ENCODE assay signal across 9 mouse cellular contexts in the genomic region with DNA sequence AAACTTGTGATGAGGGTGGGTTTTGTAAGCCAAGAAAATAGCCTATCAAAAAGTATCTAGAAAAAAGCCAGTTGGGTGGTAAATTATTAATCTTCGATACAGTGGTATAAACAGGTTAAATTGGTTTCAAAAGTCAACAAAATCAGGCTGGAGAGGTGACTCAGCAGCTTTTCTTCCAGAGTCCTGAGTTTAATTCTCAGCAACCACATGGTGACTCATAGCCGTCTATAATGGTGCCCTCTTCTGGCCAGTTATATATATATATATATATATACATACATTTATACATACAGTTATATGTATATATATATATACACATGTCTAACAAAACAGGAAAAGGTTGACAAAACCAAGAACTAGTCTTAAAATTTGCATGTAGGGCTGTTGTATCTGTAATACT. TPM values are rescaled to one million over a fixed set of nuclear protein-coding genes. Genes with fewer than 3 reads are reported as not detected.
DNase-seq lines count a peak whose midpoint lies in the region; ATAC-seq and TF ChIP-seq lines count a peak whose summit lies in the region.
"Had no signal": no experiment of that assay in that cellular context is flagged by ENCODE, and none has a peak within 500 bp of the region (broad histone marks: within the 10 kb centered on the region; RNA-seq: fewer than 3 reads in every experiment).

No protein-coding gene starts in this region.

- peak; percentile 57 to 74 for DNase-seq in kidney, adult 8-10 months
- DNase-seq in kidney, adult 18-20 months, result no peak
- DNase-seq in ES-E14 (ENCODE audit: low read depth, low spot score), result no peak
- DNase-seq in fibroblast of lung, adult 2 months (ENCODE audit: low read depth), result peak; percentile 26
- DNase-seq in cerebellum, adult 9-11 months, result no peak
- DNase-seq in left cerebral cortex, postnatal 14 days (ENCODE audit: low spot score in 2 of 2), result no peak
- no peak for DNase-seq in hindbrain, embryonic 14.5 days (ENCODE audit: low spot score)

- H3K9me3 ChIP-seq in ES-E14 (ENCODE audit: control insufficient read depth, insufficient read depth, low read depth, low read length), result no peaks in the 10 kb centered on the region
- H3K9me3 ChIP-seq in liver, embryonic 16.5 days (replicated peaks; ENCODE audit: control insufficient read depth, low read length), result no peaks in the 10 kb centered on the region
- H3K9me3 ChIP-seq in hindbrain, embryonic 14.5 days (ENCODE audit: control insufficient read depth, low read length), result no peaks in the 10 kb centered on the region
- H3K9me3 ChIP-seq: neural tube, embryonic 15.5 days had no signal

- no peak overlapping the region for H3K4me2 ChIP-seq in liver, embryonic 16.5 days (ENCODE audit: low read depth, low read length)
- no peak overlapping the region for H3K4me2 ChIP-seq in hindbrain, embryonic 14.5 days (replicated peaks)
- H3K4me2 ChIP-seq: neural tube, embryonic 15.5 days had no signal

- H3K9ac ChIP-seq in ES-E14 (ENCODE audit: insufficient read depth, low read depth, low read length, poor library complexity, severe bottlenecking), result no peak overlapping the region
- H3K9ac ChIP-seq in liver, embryonic 16.5 days (ENCODE audit: low read depth, low read length), result no peak overlapping the region
- H3K9ac ChIP-seq in hindbrain, embryonic 14.5 days, result no peak overlapping the region
- H3K9ac ChIP-seq: neural tube, embryonic 15.5 days had no signal

- intact Hi-C loops in left cerebral cortex, postnatal 14 days (cut with DNase I), result no loop called here

- H3K4me1 ChIP-seq in ES-E14 (ENCODE audit: control insufficient read depth in 2 of 2, insufficient read depth in 2 of 2, low read length in 2 of 2, poor library complexity in 1 of 2), result no peaks in the 10 kb centered on the region
- no peaks in the 10 kb centered on the region for H3K4me1 ChIP-seq in liver, embryonic 16.5 days (ENCODE audit: control insufficient read depth, low read depth, low read length)
- H3K4me1 ChIP-seq in hindbrain, embryonic 14.5 days (replicated peaks; ENCODE audit: control insufficient read depth, insufficient read depth, low read length), result no peaks in the 10 kb centered on the region
- H3K4me1 ChIP-seq: neural tube, embryonic 15.5 days had no signal

- ATAC-seq in liver, embryonic 16.5 days (ENCODE audit: low read depth), result peak; percentile 69
- ATAC-seq in hindbrain, embryonic 14.5 days (ENCODE audit: low FRiP score), result no peak

- WGBS in liver, embryonic 16.5 days (ENCODE audit: insufficient replicate concordance), result 31% methylated on average over 2 of the region's 2 CpGs
- WGBS in hindbrain, embryonic 14.5 days, result 73% methylated on average over 2 of the region's 2 CpGs

- H3K27me3 ChIP-seq in liver, embryonic 16.5 days (ENCODE audit: control insufficient read depth, insufficient read depth, low read depth, low read length), result no peaks in the 10 kb centered on the region
- H3K27me3 ChIP-seq in hindbrain, embryonic 14.5 days (ENCODE audit: control insufficient read depth, insufficient read depth, low read length), result no peaks in the 10 kb centered on the region
- H3K27me3 ChIP-seq: neural tube, embryonic 15.5 days had no signal

- no peak overlapping the region for H3K4me3 ChIP-seq in ES-E14 (ENCODE audit: insufficient read depth in 1 of 2, low read depth in 1 of 2, low read length in 2 of 2, poor library complexity in 1 of 2, severe bottlenecking in 1 of 2)
- H3K4me3 ChIP-seq in liver, embryonic 16.5 days (ENCODE audit: low read depth, low read length), result no peak overlapping the region
- H3K4me3 ChIP-seq in hindbrain, embryonic 14.5 days (replicated peaks; ENCODE audit: low read length), result no peak overlapping the region
- H3K4me3 ChIP-seq: neural tube, embryonic 15.5 days had no signal

- H3K36me3 ChIP-seq in ES-E14 (ENCODE audit: control insufficient read depth, insufficient read depth, low read length, poor library complexity, severe bottlenecking), result no peaks in the 10 kb centered on the region; the same call in 1 of the 2 replicates
- H3K36me3 ChIP-seq in liver, embryonic 16.5 days (ENCODE audit: control insufficient read depth, insufficient read depth), result peaks cover 19% of the 10 kb centered on the region
- peaks cover 63% of the 10 kb centered on the region for H3K36me3 ChIP-seq in hindbrain, embryonic 14.5 days (replicated peaks; ENCODE audit: control insufficient read depth, insufficient read depth)

- in situ Hi-C loops in ES-E14 (cut with MboI; ENCODE audit: low sequenced_read_pairs in 2 of 2, unreplicated experiment in 2 of 2), result no loop called here

- no peak overlapping the region for H3K27ac ChIP-seq in ES-E14 (ENCODE audit: insufficient read depth, low read depth, low read length, poor library complexity, severe bottlenecking)
- no peak overlapping the region for H3K27ac ChIP-seq in liver, embryonic 16.5 days (ENCODE audit: low read length)
- no peak overlapping the region for H3K27ac ChIP-seq in hindbrain, embryonic 14.5 days
- H3K27ac ChIP-seq: neural tube, embryonic 15.5 days had no signal

TF ChIP-seq in ES-E14, 5 proteins besides CTCF, POLR2A, EP300 and RAD21:
- TF ChIP-seq ZC3H11A (IDR thresholded peaks at IDR 0.05; ENCODE audit: borderline replicate concordance, low read depth, low read length), result no peak
- TF ChIP-seq CHD2 (IDR thresholded peaks at IDR 0.05; ENCODE audit: low read depth, low read length), result no peak
- peak; percentile 83 for TF ChIP-seq MAFK (IDR thresholded peaks at IDR 0.05; ENCODE audit: insufficient read depth, low read depth, low read length)
- TF ChIP-seq ZNF384 (IDR thresholded peaks at IDR 0.05; ENCODE audit: low read depth, low read length), result no peak
- no peak for TF ChIP-seq HCFC1 (IDR thresholded peaks at IDR 0.05; ENCODE audit: borderline replicate concordance, insufficient read depth, low read length)

RNA-seq across cellular contexts. Expression of a gene that starts 27.3 kb away (rescaled TPM):
- total RNA-seq in ES-E14 (2012; rRNA removed), result 2.6 and 3.1 TPM in 2 replicates
- polyA plus RNA-seq in liver, embryonic 16.5 days (2015; fragmentation: Nextera tagmentation; extraction: Ambion mirVana), result 1.3 and 1.9 TPM in 2 replicates
- total RNA-seq in left cerebral cortex, postnatal 14 days (2021), result 1 to 10 TPM; 1.6 to 1.8 TPM
- 0.33 and 1.8 TPM in 2 replicates for polyA plus RNA-seq in hindbrain, embryonic 14.5 days (2014; fragmentation: Nextera tagmentation; extraction: Ambion mirVana)

RNA-seq across cellular contexts. Expression of a gene that starts 28.6 kb away (rescaled TPM):
- total RNA-seq in ES-E14 (2012; rRNA removed), result 242 and 244 TPM in 2 replicates
- polyA plus RNA-seq in liver, embryonic 16.5 days (2015; fragmentation: Nextera tagmentation; extraction: Ambion mirVana), result 53.0 and 58.0 TPM in 2 replicates
- total RNA-seq in left cerebral cortex, postnatal 14 days (2021), result 100 to 1,000 TPM; 106 to 112 TPM
- 208 and 210 TPM in 2 replicates for polyA plus RNA-seq in hindbrain, embryonic 14.5 days (2014; fragmentation: Nextera tagmentation; extraction: Ambion mirVana)

RNA-seq across cellular contexts. Expression of a gene that starts 28.7 kb away (rescaled TPM):
- total RNA-seq in ES-E14 (2012; rRNA removed), result 5.9 and 8.6 TPM in 2 replicates
- 37.1 and 39.3 TPM in 2 replicates for polyA plus RNA-seq in liver, embryonic 16.5 days (2015; fragmentation: Nextera tagmentation; extraction: Ambion mirVana)
- 10 to 100 TPM; 59.0 to 60.4 TPM for total RNA-seq in left cerebral cortex, postnatal 14 days (2021)
- 40.0 and 46.5 TPM in 2 replicates for polyA plus RNA-seq in hindbrain, embryonic 14.5 days (2014; fragmentation: Nextera tagmentation; extraction: Ambion mirVana)

Comparison
In these comparisons a context has a peak if more than half of its experiments do, and no peak if none do; other contexts are left out.
1. DNase-seq: peak in kidney, adult 8-10 months (2 of 2) and fibroblast of lung, adult 2 months (single experiment); none in kidney, adult 18-20 months (single experiment), ES-E14 (single experiment), cerebellum, adult 9-11 months (single experiment), left cerebral cortex, postnatal 14 days (0 of 2) and hindbrain, embryonic 14.5 days (single experiment).